Mouse (Mus musculus): ENCODE results near the gene Srebf1.

The Srebf1 gene

DNA sequence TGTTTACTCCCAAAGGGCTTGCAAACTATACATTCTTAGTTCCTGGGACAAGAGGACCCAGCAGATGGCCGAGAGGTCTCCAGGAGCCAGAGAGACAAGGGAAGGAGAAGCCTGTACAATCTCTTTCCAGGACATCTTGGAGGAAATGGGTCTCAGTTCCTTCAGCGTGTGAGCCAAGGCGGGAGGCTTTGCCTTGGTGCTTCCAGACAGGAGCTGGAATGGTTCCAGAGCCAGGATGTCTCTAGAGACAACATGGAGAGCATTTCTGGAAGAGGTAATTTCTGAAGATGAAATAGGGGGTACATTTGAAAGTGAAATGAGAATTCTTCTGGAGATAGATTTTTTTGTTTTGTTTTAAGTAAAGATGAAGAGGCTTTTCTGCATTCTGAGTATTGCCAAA, 71.7 kb downstream of the Srebf1 start:
- peak; percentile 62 for DNase-seq (ENCODE audit: low read depth, low spot score)

Data from brain, adult 2 months (tissue).